Mouse (Mus musculus): ENCODE measurements around the gene Wwox. TPM values are rescaled to one million over a fixed set of nuclear protein-coding genes. Genes with fewer than 3 reads are reported as not detected.
A peak's percentile ranks its signal among the peaks of the same experiment; 100 is the strongest.

Wwox gene
- polyA plus RNA-seq, 1 experiment from 2014 or later, result 12.9 TPM

DNA sequence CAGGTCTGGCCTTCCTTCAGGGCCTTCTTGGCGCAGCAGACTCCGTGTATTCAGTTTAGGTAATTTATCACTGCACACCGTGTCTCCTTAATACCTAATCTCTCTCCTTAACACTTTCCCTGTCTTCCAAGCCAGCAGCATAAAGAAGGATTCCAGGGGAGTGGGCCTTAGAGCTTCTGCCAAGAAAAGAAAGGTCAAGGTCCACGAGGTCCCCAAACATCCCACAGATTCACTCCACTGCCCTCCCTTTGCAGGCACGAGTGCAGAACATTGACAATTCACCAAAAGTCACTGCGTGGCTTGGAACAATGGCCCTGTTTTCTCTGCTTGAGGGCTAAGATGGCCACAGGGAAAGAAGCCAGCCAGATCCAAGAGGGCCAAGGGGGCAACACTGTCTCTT lies 96.7 kb downstream of the Wwox start:
- WGBS, result 15% methylated on average over 6 of the region's 6 CpGs
- DNase-seq (no peak), ATAC-seq (ENCODE audit: low FRiP score, low TSS enrichment) (no peak)
- Histone ChIP-seq H3K9me3 (ENCODE audit: control insufficient read depth, low read length) (no peaks in the 10 kb centered on the region), H3K4me2 (ENCODE audit: low read length) (no peak overlapping the region), H3K36me3 (ENCODE audit: control insufficient read depth, insufficient read depth, low read length) (no peaks in the 10 kb centered on the region), H3K27me3 (ENCODE audit: control insufficient read depth, insufficient read depth, low read length) (no peaks in the 10 kb centered on the region), H3K9ac (replicated peaks; ENCODE audit: low read length) (no peak overlapping the region), H3K27ac (replicated peaks; ENCODE audit: low read depth, low read length) (no peak overlapping the region), H3K4me1 (ENCODE audit: control insufficient read depth, insufficient read depth, low read length) (0 out of 2 replicates have a peak, but pooled peaks cover 3% of the 10 kb centered on the region), H3K4me3 (replicated peaks; ENCODE audit: low read depth, low read length) (no peak overlapping the region)

DNA sequence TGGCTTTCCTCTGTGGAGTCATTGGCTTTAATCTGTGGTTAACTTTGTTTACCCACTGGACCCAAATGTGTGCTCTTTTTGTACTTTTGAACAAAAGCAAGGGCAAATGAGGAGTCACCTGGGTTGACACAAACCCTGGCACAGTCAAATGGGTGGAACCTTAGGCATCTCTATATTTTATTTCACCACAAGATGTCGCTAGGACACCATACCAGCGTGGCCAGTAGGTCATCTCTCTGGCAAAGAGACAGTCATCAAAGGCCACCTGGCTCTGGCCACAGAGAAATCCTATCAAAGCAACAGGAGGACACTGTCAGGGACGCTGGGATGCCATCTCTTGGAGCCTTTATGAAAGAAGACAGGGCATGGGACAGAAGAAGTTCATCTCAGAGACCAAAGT lies 101.7 kb downstream of the Wwox start:
- Histone ChIP-seq H3K4me2 (ENCODE audit: low read length) (no peak overlapping the region), H3K27ac (replicated peaks; ENCODE audit: low read depth, low read length) (no peak overlapping the region), H3K4me3 (replicated peaks; ENCODE audit: low read depth, low read length) (no peak overlapping the region), H3K4me1 (ENCODE audit: control insufficient read depth, insufficient read depth, low read length) (no peaks in the 10 kb centered on the region), H3K27me3 (ENCODE audit: control insufficient read depth, insufficient read depth, low read length) (no peaks in the 10 kb centered on the region), H3K9me3 (ENCODE audit: control insufficient read depth, low read length) (no peaks in the 10 kb centered on the region), H3K36me3 (ENCODE audit: control insufficient read depth, insufficient read depth, low read length) (no peaks in the 10 kb centered on the region), H3K9ac (replicated peaks; ENCODE audit: low read length) (no peak overlapping the region)
- DNase-seq, result peak; percentile 79
- ATAC-seq (ENCODE audit: low FRiP score, low TSS enrichment), result no peak
- WGBS, result 8% methylated on average over 3 of the region's 3 CpGs

DNA sequence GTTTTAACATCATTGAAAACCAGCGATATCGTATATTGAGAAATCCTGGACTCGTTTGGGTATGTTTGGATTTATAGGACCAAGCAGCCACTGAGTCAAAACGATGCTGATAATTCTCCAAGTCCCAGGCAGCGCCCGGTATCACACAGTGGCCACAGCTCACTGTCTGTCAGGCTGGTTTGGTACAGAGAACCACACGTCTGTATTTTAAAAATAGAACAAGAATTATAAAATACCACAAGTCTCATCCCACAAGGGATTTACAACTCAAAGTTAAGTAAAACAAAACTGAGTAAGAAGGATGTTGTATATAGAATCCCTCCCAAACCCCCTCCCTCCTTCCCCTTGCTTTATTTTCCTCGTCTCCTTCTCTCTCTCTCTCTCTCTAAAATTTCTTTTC lies 108.9 kb downstream of the Wwox start:
- H3K27me3 ChIP-seq (ENCODE audit: control insufficient read depth, insufficient read depth, low read length), result no peaks in the 10 kb centered on the region
- DNase-seq (no peak), ATAC-seq (ENCODE audit: low FRiP score, low TSS enrichment) (no peak)
- H3K9ac ChIP-seq (replicated peaks; ENCODE audit: low read length), result no peak overlapping the region
- H3K4me1 ChIP-seq (ENCODE audit: control insufficient read depth, insufficient read depth, low read length), result no peaks in the 10 kb centered on the region
- no peak overlapping the region for H3K27ac ChIP-seq (replicated peaks; ENCODE audit: low read depth, low read length)
- H3K4me3 ChIP-seq (replicated peaks; ENCODE audit: low read depth, low read length), result no peak overlapping the region
- WGBS, result 85% methylated on average over 8 of the region's 8 CpGs
- H3K4me2 ChIP-seq (ENCODE audit: low read length), result no peak overlapping the region
- no peaks in the 10 kb centered on the region for H3K9me3 ChIP-seq (ENCODE audit: control insufficient read depth, low read length)
- no peaks in the 10 kb centered on the region for H3K36me3 ChIP-seq (ENCODE audit: control insufficient read depth, insufficient read depth, low read length)

DNA sequence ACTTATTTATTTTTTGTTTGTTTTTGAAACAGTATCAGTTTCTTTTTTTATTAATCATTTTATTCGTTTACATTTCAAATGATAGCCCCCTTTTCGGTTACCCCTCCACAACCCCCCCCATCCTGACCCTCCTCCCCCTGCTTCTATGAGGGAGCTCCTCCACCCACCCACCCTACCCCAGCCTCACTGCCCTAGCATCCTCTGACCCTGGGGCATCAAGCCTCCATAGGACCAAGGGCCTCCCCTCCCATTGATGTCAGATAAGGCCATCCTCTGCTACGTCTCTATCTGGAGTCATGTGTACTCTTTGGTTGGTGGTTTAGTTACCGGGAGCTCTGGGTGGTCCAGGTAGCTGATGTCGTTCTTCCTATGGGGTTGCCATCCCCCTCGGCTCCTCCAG lies 109.4 kb downstream of the Wwox start:
- 65% methylated on average over 6 of the region's 6 CpGs for WGBS

DNA sequence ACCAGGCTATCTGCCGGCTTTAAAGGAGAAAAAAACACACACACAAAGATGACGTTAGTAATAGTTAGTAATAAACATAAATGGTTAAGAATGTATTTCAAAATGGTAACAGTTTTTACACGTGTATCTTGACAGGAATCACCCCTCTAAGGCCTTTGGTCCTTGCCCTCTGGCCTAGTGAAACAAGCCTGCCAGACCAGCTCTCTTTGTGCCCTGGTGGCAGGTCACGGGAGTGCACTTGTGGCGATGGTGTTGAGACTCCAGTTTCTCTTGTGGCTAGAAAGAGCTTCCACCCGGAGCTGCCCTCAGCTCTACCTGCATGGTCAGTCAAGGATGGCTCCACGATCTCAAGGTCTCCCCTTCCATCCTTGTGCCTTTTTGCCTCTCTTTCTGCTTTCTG lies 110.6 kb downstream of the Wwox start:
- Histone ChIP-seq H3K27me3 (ENCODE audit: control insufficient read depth, insufficient read depth, low read length) (no peaks in the 10 kb centered on the region), H3K4me1 (ENCODE audit: control insufficient read depth, insufficient read depth, low read length) (no peaks in the 10 kb centered on the region), H3K9ac (replicated peaks; ENCODE audit: low read length) (no peak overlapping the region), H3K36me3 (ENCODE audit: control insufficient read depth, insufficient read depth, low read length) (no peaks in the 10 kb centered on the region), H3K9me3 (ENCODE audit: control insufficient read depth, low read length) (no peaks in the 10 kb centered on the region), H3K4me3 (replicated peaks; ENCODE audit: low read depth, low read length) (no peak overlapping the region), H3K27ac (replicated peaks; ENCODE audit: low read depth, low read length) (no peak overlapping the region), H3K4me2 (ENCODE audit: low read length) (no peak overlapping the region)
- DNase-seq, result no peak
- 66% methylated on average over 7 of the region's 7 CpGs for WGBS
- no peak for ATAC-seq (ENCODE audit: low FRiP score, low TSS enrichment)

More for the DNA sequence above, 109.4 kb downstream of the Wwox start:
- no peak overlapping the region for H3K27ac ChIP-seq (replicated peaks; ENCODE audit: low read depth, low read length)
- no peak overlapping the region for H3K9ac ChIP-seq (replicated peaks; ENCODE audit: low read length)
- no peak for DNase-seq
- ATAC-seq (ENCODE audit: low FRiP score, low TSS enrichment), result no peak
- no peak overlapping the region for H3K4me3 ChIP-seq (replicated peaks; ENCODE audit: low read depth, low read length)
- H3K27me3 ChIP-seq (ENCODE audit: control insufficient read depth, insufficient read depth, low read length), result no peaks in the 10 kb centered on the region
- H3K4me1 ChIP-seq (ENCODE audit: control insufficient read depth, insufficient read depth, low read length), result no peaks in the 10 kb centered on the region
- no peak overlapping the region for H3K4me2 ChIP-seq (ENCODE audit: low read length)
- no peaks in the 10 kb centered on the region for H3K9me3 ChIP-seq (ENCODE audit: control insufficient read depth, low read length)
- H3K36me3 ChIP-seq (ENCODE audit: control insufficient read depth, insufficient read depth, low read length), result no peaks in the 10 kb centered on the region

DNA sequence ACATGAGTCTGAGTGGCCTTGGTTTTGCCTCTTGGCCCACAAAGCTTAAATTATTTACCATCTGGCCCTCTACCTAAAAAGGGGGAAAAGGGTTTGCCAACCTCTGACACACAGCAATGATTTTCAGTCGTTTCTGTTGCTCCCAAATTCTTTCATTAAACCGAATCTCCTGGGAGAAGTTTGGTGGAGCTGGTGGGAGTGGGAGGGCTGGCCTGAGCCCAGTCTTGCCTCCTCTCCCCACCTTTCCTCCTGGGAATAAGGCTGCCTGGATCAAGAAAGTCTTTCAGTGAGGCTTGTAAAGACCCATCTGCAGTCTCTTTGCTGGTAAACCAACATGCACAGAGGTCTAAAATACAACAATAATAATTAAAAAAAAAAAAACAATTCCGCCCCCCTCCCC lies 113.2 kb downstream of the Wwox start:
- no peaks in the 10 kb centered on the region for H3K9me3 ChIP-seq (ENCODE audit: control insufficient read depth, low read length)
- no peak overlapping the region for H3K4me2 ChIP-seq (ENCODE audit: low read length)
- no peaks in the 10 kb centered on the region for H3K36me3 ChIP-seq (ENCODE audit: control insufficient read depth, insufficient read depth, low read length)
- H3K9ac ChIP-seq (replicated peaks; ENCODE audit: low read length), result no peak overlapping the region
- no peaks in the 10 kb centered on the region for H3K27me3 ChIP-seq (ENCODE audit: control insufficient read depth, insufficient read depth, low read length)
- 70% methylated on average over 3 of the region's 3 CpGs for WGBS
- H3K27ac ChIP-seq (replicated peaks; ENCODE audit: low read depth, low read length), result no peak overlapping the region
- H3K4me3 ChIP-seq (replicated peaks; ENCODE audit: low read depth, low read length), result no peak overlapping the region
- no peaks in the 10 kb centered on the region for H3K4me1 ChIP-seq (ENCODE audit: control insufficient read depth, insufficient read depth, low read length)
- DNase-seq (no peak), ATAC-seq (ENCODE audit: low FRiP score, low TSS enrichment) (no peak)

DNA sequence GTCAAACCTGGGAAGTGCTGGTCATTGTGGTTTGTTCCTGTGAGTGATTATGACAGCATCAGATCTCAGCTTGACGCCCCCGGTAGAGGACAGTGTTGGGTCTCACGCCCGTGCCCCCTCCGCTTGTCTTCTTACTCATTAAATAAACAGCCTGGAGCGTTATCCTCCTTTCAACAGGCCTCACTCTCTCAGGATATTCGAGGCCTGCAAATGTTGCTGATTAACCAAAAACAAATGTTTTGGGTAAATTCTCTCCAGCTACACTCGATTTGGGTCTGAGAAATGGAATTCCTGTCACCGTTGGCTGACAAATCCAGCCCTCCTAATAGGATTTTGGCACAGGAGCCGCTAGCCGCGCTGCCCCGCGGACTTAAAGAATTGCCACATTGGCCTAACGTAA lies 115.5 kb downstream of the Wwox start:
- Histone ChIP-seq H3K27me3 (ENCODE audit: control insufficient read depth, insufficient read depth, low read length) (no peaks in the 10 kb centered on the region), H3K4me3 (replicated peaks; ENCODE audit: low read depth, low read length) (no peak overlapping the region), H3K36me3 (ENCODE audit: control insufficient read depth, insufficient read depth, low read length) (no peaks in the 10 kb centered on the region), H3K4me1 (ENCODE audit: control insufficient read depth, insufficient read depth, low read length) (no peaks in the 10 kb centered on the region), H3K9ac (replicated peaks; ENCODE audit: low read length) (no peak overlapping the region), H3K27ac (replicated peaks; ENCODE audit: low read depth, low read length) (no peak overlapping the region), H3K9me3 (ENCODE audit: control insufficient read depth, low read length) (no peaks in the 10 kb centered on the region), H3K4me2 (ENCODE audit: low read length) (no peak overlapping the region)
- WGBS, result 81% methylated on average over 15 of the region's 15 CpGs
- no peak for ATAC-seq (ENCODE audit: low FRiP score, low TSS enrichment)
- no peak for DNase-seq

DNA sequence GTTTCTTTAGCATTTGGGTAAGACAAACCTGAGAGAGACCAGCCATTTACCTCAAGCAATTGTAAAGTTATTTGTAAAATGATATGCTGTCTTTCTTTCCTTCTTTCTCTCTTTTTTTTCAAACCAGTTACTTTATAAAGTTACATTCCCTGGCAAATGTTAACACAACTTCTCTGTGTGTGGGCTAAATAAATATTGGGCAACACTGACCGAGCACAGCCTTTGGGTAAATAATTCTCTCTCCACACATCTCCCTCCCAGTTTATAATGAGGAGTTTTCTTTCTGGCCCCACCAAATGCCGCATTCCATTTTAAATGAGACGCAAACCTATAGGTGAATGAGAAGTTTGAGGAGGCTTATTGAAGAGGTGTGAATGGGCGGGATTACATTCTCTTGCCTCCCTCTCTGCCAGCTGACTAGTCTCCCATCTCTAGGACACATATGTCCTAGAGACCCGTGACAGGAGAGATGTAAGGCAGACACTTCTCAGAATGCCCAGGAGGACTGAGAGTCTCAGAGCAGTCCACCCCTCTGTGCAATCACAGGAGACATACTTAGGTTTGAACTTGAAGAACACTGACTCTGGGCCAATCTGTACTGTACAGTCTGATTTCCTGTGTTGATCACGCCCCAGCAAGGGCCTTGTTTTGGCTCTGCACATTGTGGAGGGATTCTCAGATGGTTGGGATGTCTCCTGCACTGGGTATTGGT lies 116.2 kb downstream of the Wwox start:
- DNase-seq (no peak), ATAC-seq (ENCODE audit: low FRiP score, low TSS enrichment) (no peak)
- Histone ChIP-seq H3K4me1 (ENCODE audit: control insufficient read depth, insufficient read depth, low read length) (no peaks in the 10 kb centered on the region), H3K9ac (replicated peaks; ENCODE audit: low read length) (no peak overlapping the region), H3K27me3 (ENCODE audit: control insufficient read depth, insufficient read depth, low read length) (no peaks in the 10 kb centered on the region), H3K36me3 (ENCODE audit: control insufficient read depth, insufficient read depth, low read length) (no peaks in the 10 kb centered on the region), H3K4me3 (replicated peaks; ENCODE audit: low read depth, low read length) (no peak overlapping the region), H3K27ac (replicated peaks; ENCODE audit: low read depth, low read length) (no peak overlapping the region), H3K4me2 (ENCODE audit: low read length) (no peak overlapping the region), H3K9me3 (ENCODE audit: control insufficient read depth, low read length) (no peaks in the 10 kb centered on the region)
- 85% methylated on average over 6 of the region's 6 CpGs for WGBS

DNA sequence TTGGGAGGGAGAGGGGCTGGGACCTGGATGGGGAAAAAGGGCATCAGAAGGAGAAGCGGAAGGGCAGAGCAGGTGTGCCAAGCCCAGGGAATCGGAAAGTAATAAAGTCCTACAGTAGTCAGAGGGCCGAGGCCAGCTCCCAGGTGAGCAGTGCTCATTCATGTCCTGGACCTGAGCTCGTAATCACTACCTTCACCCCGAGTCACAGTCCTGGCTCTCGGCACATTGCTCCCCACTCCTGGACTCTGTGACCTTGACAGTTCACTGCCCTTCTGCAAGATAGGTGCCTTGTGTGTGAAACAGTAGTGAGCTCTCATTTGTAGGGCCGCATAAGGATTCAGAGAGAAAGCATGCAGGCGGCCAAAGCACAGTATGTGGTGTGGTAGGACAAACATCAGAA lies 121.7 kb downstream of the Wwox start:
- ATAC-seq (ENCODE audit: low FRiP score, low TSS enrichment), result no peak
- DNase-seq, result no peak
- Histone ChIP-seq H3K36me3 (ENCODE audit: control insufficient read depth, insufficient read depth, low read length) (no peaks in the 10 kb centered on the region), H3K4me1 (ENCODE audit: control insufficient read depth, insufficient read depth, low read length) (peaks cover 9% of the 10 kb centered on the region; the same call in 1 of the 2 replicates), H3K4me2 (ENCODE audit: low read length) (no peak overlapping the region), H3K9me3 (ENCODE audit: control insufficient read depth, low read length) (no peaks in the 10 kb centered on the region), H3K27ac (replicated peaks; ENCODE audit: low read depth, low read length) (no peak overlapping the region), H3K27me3 (ENCODE audit: control insufficient read depth, insufficient read depth, low read length) (no peaks in the 10 kb centered on the region), H3K4me3 (replicated peaks; ENCODE audit: low read depth, low read length) (no peak overlapping the region), H3K9ac (replicated peaks; ENCODE audit: low read length) (no peak overlapping the region)
- WGBS, result 94% methylated on average over 8 of the region's 8 CpGs
